Mouse (Mus musculus) ES-E14 (cell line): ENCODE results near the gene Clcnka.

Experiments
- CHD2 ChIP-seq: IDR thresholded peaks from 2 replicates; pipeline ENCODE4 v1.6.1; 2014; ENCODE audit warnings: mild to moderate bottlenecking, low read depth, low read length, inconsistent platforms
- HCFC1 ChIP-seq: IDR thresholded peaks from 2 replicates; pipeline ENCODE4 v1.6.1; 2012; ENCODE audit warnings: low read length, inconsistent platforms, borderline replicate concordance; ENCODE audit not compliant: insufficient read depth
- ZC3H11A ChIP-seq: IDR thresholded peaks from 2 replicates; pipeline ENCODE4 v1.6.1; 2012; ENCODE audit warnings: low read depth, mild to moderate bottlenecking, inconsistent platforms, low read length, borderline replicate concordance
- ZNF384 ChIP-seq: IDR thresholded peaks from 2 replicates; pipeline ENCODE4 v1.6.1; 2012; ENCODE audit warnings: low read depth, low read length, inconsistent platforms

- TF ChIP-seq ZC3H11A, result peak; percentile 51; the same call in 1 of the 2 replicates
- TF ChIP-seq ZNF384, result no peak
- TF ChIP-seq HCFC1, result no peak
- no peak for TF ChIP-seq CHD2
Observed at GRCm38 (mm10) chr4:141387093-141387784, 11.3 kb downstream of the Clcnka start.
